Mouse (Mus musculus): ENCODE measurements at regions not wholly inside any gene's neighbourhood (a gene's known extent, or its start where the extent isn't known, plus 50 kb on each side); places are given as distances from the start of the nearest gene placed in this dataset.
"Not testable (repeated sequence)": the region's sequence is repeated elsewhere in the genome, so short reads cannot be mapped to it uniquely, and the experiment has no call there.

GRCm38 (mm10) chr12:19246731-19247130 is 707.6 kb upstream of the Gm21863 start:
- not testable (repeated sequence) for TF ChIP-seq POLR2A (IDR thresholded peaks at IDR 0.05; ENCODE audit: control insufficient read depth, extremely low read depth, insufficient read depth, low read length, poor library complexity); CTCF (IDR thresholded peaks at IDR 0.05; ENCODE audit: borderline replicate concordance, control insufficient read depth, extremely low read depth, insufficient read depth, low read length, poor library complexity)
